Mouse (Mus musculus) neutrophil, adult 5-6 weeks (primary cell): Measurements from ENCODE around the gene Shprh. TPM values are rescaled to one million over a fixed set of nuclear protein-coding genes. Genes with fewer than 3 reads are reported as not detected.
"Not testable (repeated sequence)": the region's sequence is repeated elsewhere in the genome, so short reads cannot be mapped to it uniquely, and the experiment has no call there.

Experiments
- ATAC-seq: fragments of 151-379, 151-347 bp; 2 replicates; pipeline ENCODE4 v1.8.0; 2017; ENCODE audit warnings: mild to moderate bottlenecking, moderate TSS enrichment; ENCODE audit not compliant: insufficient number of reproducible peaks, poor library complexity, low FRiP score, severe bottlenecking; ENCODE audit errors: extremely low read depth
- total RNA-seq: library from RNA; stranded (forward); fragments of 200-1000 nt; gene quantifications from 2 replicates; pipeline ENCODE4 v1.2.3, GENCODE M21; 2017

Gene Shprh
- total RNA-seq, 1 experiment from 2014 or later: 50.4 TPM

DNA sequence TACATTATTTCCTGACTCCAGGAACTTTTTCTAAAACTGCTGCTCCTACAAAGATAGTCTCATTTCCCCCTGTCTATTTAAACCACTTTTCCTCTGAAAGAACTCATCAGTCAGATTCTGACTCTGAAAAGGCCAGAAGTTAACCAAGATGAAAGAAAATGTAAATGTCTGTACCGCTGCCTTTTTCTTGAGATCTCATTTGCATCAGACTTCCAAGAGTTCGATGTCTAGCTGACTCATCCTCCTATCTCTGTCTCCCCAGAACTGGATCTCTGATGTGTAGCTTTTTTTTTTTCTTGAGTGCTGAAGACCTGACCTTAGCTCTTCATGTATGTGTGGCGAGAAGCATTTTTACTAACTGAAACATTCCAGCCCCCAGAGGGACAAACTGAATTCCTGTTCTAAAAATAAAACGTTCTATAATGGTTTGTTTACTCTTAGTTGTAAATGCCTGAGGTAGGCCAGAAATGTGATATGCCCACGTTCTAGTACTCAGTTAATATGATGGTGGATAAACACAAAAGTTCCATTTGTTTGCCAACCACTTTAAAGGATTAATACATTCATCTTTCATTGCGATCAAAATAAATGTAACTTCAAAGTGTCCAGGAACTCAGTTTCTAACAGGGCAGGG is 80.4 kb downstream of the Shprh start:
- ATAC-seq: no peak

DNA sequence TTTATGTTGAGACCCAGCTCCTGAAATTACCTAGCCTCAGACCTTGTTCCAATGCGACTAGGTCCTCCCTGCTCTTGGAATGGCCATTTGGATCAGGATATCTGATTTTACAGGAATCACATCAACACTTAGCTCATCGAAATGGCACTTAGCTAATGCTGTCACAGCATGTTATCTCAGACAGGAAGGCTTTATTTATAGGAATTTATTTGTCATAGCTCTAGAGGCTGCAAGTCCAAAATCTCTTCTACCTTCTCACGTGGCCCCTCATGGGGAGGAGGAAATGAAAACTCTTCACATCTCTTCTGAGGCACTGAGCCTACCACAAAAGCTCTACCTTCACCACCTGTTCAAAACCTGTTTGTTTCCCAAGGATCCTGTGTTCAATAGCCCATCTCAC is 84.0 kb downstream of the Shprh start:
- ATAC-seq: no peak

DNA sequence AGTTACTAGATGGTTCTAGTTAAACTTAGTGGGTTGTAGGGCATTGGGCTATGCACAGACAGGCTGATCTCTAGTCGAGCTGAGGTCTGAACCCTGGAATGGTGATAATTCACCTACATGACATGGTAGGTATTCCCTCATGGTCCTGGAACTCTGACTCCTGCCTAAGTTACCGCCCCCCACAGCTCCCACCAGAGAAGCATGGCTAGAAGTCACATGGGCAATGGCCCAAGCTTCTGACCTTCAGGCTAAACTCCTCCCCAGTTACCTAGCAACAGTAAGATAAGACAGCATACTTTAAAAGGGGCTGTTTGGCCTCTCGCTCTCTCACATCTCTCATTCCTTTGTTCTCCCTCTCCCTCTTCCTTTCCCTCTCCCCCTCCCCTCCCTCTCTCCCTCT is 93.8 kb downstream of the Shprh start:
- ATAC-seq: not testable (repeated sequence)

- no peak for ATAC-seq
Observed at GRCm38 (mm10) chr10:11248210-11248609, 99.0 kb downstream of the Shprh start.

- ATAC-seq: no peak
Observed at GRCm38 (mm10) chr10:11250247-11250997, 101.2 kb downstream of the Shprh start.

DNA sequence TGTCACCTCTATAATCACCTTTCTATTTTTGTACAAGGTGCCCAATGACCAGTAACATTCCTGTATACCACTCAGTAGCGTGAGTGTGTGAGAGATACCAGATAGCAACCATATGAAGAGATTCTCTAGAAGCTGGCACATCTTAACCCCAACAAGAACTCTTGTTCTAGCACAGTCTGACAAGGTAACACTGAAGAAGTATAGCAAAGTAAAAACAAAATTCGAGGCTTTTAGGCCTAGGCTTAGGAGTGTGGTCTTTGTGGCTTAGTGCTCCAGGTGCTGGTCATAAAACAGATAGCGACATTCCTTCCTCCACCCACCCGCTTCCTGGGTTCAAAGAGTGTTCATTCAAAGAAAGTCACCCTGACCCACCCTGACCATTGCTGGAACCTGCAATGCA is 104.4 kb downstream of the Shprh start:
- ATAC-seq: not testable (repeated sequence)

GRCm38 (mm10) chr10:11260119-11260518 is 110.9 kb downstream of the Shprh start:
- ATAC-seq: no peak

DNA sequence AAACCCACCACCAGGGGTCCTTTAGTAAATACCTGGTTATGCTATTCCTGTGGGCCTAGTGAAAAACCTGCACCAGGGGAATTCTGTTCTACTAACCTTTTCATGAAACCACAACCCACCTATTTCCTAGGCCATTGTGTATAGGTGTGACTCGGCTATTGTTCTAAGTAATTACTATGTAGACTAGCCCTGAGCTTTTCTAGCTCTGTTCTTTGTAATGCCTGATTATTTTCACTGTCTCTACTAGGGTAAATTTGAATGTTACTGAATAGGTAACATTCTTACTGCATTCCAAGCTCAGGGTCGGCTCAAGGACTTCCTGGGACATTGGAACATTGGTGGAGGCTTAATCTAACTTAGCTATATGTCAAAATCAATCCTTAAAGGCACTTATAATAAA is 113.1 kb downstream of the Shprh start:
- ATAC-seq: not testable (repeated sequence)

DNA sequence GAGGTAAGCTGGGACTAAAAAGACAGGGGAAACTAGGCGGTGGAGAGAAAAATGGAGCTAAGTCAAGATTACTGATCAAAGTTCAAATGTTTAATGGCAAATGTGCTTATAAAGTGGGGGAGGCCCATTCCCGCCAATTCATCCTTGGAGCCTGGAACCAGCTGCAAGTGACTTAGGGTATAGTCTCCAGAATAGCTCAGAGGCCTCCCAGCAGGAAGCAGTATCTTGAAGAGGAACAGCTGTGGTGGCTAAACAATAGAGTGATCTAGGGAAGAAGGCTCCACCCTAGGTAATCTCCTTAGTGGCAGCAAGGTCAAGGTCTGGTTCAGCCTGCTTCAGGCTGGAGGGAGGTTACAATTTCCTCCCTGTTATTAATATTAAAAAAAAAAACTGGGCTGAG is 114.6 kb downstream of the Shprh start:
- ATAC-seq: not testable (repeated sequence)

Other genes with a start within 250 kb of the Shprh start
- 4.3 and 5.2 TPM in 2 replicates for gene Grm1, start 67.1 kb upstream of the Shprh start, total RNA-seq
- 10.7 and 12.0 TPM in 2 replicates for gene Fbxo30, start 131.9 kb downstream of the Shprh start, total RNA-seq
- gene Epm2a, start 194.0 kb downstream of the Shprh start, total RNA-seq: 0.35 and 0.37 TPM in 2 replicates